Mouse (Mus musculus): ENCODE results near the gene Pou2f1.

DNA sequence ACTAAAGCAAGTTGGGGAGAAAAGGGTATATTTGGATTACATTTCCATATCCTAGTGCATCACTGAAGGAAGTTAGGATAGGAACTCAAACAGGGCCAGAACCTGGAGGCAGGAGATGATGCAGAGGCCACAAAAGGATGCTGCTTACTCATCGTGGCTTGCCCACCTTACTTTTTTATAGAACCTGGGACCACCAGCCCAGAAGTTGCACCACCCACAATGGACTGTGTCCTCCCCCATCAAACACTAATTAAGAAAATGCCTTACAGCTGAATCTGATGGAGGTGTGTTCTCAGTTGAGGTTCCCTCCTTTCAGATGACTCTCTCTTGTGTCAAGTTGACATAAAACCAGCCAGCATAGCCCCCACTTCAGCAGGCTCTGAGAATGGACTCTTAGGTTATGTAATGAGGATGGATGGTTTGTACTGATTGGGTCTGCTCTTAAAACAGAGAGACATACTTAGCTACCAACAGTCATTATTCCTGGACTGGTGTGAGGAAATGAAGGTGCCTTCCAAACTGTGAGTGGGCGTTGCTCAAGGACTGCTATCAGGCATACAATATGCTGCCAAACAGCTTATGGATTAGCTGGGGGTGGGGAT, 36.4 kb upstream of the Pou2f1 start:
- no peak for TF ChIP-seq POLR2A (IDR thresholded peaks at IDR 0.05; ENCODE audit: low read depth, low read length)
- no peak for TF ChIP-seq CTCF (conservative IDR thresholded peaks at IDR 0.05; ENCODE audit: insufficient read depth, insufficient read length, low read depth, low read length)
